Mouse (Mus musculus) lung, adult 2 months (tissue): ENCODE results near the gene Iqcf3.

Experiments
- CTCF ChIP-seq: fragments of 200-500 bp; IDR thresholded peaks from 2 replicates; pipeline ENCODE4 v1.5.1; 2011; ENCODE audit warnings: mild to moderate bottlenecking, low read length, control low read depth; ENCODE audit not compliant: insufficient read depth
- POLR2A ChIP-seq: fragments of 200-500 bp; IDR thresholded peaks from 2 replicates; pipeline ENCODE4 v1.6.1; 2011; ENCODE audit warnings: low read depth, mild to moderate bottlenecking, control low read depth, low read length, borderline replicate concordance; ENCODE audit errors: extremely low read depth

GRCm38 (mm10) chr9:106472321-106472720, 89.1 kb downstream of the Iqcf3 start:
- TF ChIP-seq CTCF (no peak), POLR2A (no peak)
